Mouse (Mus musculus) megakaryocyte, adult 5-6 weeks (primary cell): Measurements from ENCODE around the gene Grin1. TPM values are rescaled to one million over a fixed set of nuclear protein-coding genes. Genes with fewer than 3 reads are reported as not detected.
"Not testable (repeated sequence)": the region's sequence is repeated elsewhere in the genome, so short reads cannot be mapped to it uniquely, and the experiment has no call there.

Experiments used
- ATAC-seq: 2 replicates; pipeline ENCODE4 v1.8.0; 2016; ENCODE audit warnings: mild to moderate bottlenecking, inconsistent platforms; ENCODE audit not compliant: poor library complexity, severe bottlenecking
- total RNA-seq, 2 experiments: library from RNA; stranded (forward) in 1 of 2; stranded (reverse) in 1 of 2; fragments of 153-499, 151-499 nt in 1 of 2; fragments of 221-1000, 200-1000 nt in 1 of 2; gene quantifications; 2 replicates each; pipeline versions ENCODE4 v1.2.3 to v1.2.4; 2015 to 2017

Gene Grin1
- total RNA-seq, 2 experiments from 2014 or later = not detected

- no peak for ATAC-seq
Observed at GRCm38 (mm10) chr2:25261870-25262269, 57.1 kb downstream of the Grin1 start.

GRCm38 (mm10) chr2:25258887-25259286 is 60.1 kb downstream of the Grin1 start:
- no peak for ATAC-seq

GRCm38 (mm10) chr2:25257250-25257649 is 61.7 kb downstream of the Grin1 start:
- ATAC-seq = not testable (repeated sequence)

- not testable (repeated sequence) for ATAC-seq
Observed at GRCm38 (mm10) chr2:25256443-25257109, 62.4 kb downstream of the Grin1 start.

- ATAC-seq = peak; percentile 97
Observed at GRCm38 (mm10) chr2:25255284-25255779, 63.7 kb downstream of the Grin1 start, which contains the start of gene Tmem203. TSS of gene Tmem203 (plus strand) at chr2:25255439.

- ATAC-seq = no peak
Observed at GRCm38 (mm10) chr2:25252331-25252730, 66.7 kb downstream of the Grin1 start.

GRCm38 (mm10) chr2:25246183-25247072 is 72.6 kb downstream of the Grin1 start, which contains the start of gene AL732309.1:
TSS of gene AL732309.1 (minus strand) at chr2:25246863.
- ATAC-seq = no peak

GRCm38 (mm10) chr2:25244144-25244543 is 74.8 kb downstream of the Grin1 start:
- ATAC-seq = no peak

GRCm38 (mm10) chr2:25243342-25243741 is 75.6 kb downstream of the Grin1 start:
- no peak for ATAC-seq

- no peak for ATAC-seq
Observed at GRCm38 (mm10) chr2:25242101-25242506, 76.9 kb downstream of the Grin1 start, which contains the start of the genes Rnf208 and Cysrt1. TSS of gene Rnf208 (plus strand) at chr2:25242255. TSS of gene Cysrt1 (minus strand) at chr2:25242452.

GRCm38 (mm10) chr2:25241438-25241775 is 77.6 kb downstream of the Grin1 start:
- no peak for ATAC-seq

Other genes starting within 250 kb of the Grin1 start
Only the 30 nearest of the 35 such genes appear.
- 1.1 TPM in 1 of 2 replicates, not detected in the other for gene Nrarp, start 138.4 kb downstream of the Grin1 start, total RNA-seq (2015)
- 0.22 and 0.28 TPM in 2 replicates for gene Nrarp, start 138.4 kb downstream of the Grin1 start, total RNA-seq (2017)
- gene Tor4a, start 122.3 kb downstream of the Grin1 start, total RNA-seq (2015) = 17.4 and 19.7 TPM in 2 replicates
- 25.1 and 29.6 TPM in 2 replicates for gene Tor4a, start 122.3 kb downstream of the Grin1 start, total RNA-seq (2017)
- gene Nelfb, start 107.7 kb downstream of the Grin1 start, total RNA-seq (2015) = 21.4 and 23.8 TPM in 2 replicates
- gene Nelfb, start 107.7 kb downstream of the Grin1 start, total RNA-seq (2017) = 30.1 and 36.5 TPM in 2 replicates
- gene Stpg3, start 104.5 kb downstream of the Grin1 start, total RNA-seq (2015) = not detected in 2 replicates
- not detected in 2 replicates for gene Stpg3, start 104.5 kb downstream of the Grin1 start, total RNA-seq (2017)
- gene Fam166a, start 100.4 kb downstream of the Grin1 start, total RNA-seq (2015) = 0.20 and 0.57 TPM in 2 replicates
- not detected in 2 replicates for gene Fam166a, start 100.4 kb downstream of the Grin1 start, total RNA-seq (2017)
- 269 and 285 TPM in 2 replicates for gene Tubb4b, start 94.5 kb downstream of the Grin1 start, total RNA-seq (2015)
- 371 and 385 TPM in 2 replicates for gene Tubb4b, start 94.5 kb downstream of the Grin1 start, total RNA-seq (2017)
- not detected in 2 replicates for gene Slc34a3, start 84.8 kb downstream of the Grin1 start, total RNA-seq (2015)
- not detected in 2 replicates for gene Slc34a3, start 84.8 kb downstream of the Grin1 start, total RNA-seq (2017)
- gene Rnf224, start 82.4 kb downstream of the Grin1 start, total RNA-seq (2015) = not detected in 2 replicates
- not detected in 2 replicates for gene Rnf224, start 82.4 kb downstream of the Grin1 start, total RNA-seq (2017)
- 0.14 TPM in 1 of 2 replicates, not detected in the other for gene Rnf208, start 76.9 kb downstream of the Grin1 start, total RNA-seq (2015)
- gene Rnf208, start 76.9 kb downstream of the Grin1 start, total RNA-seq (2017) = not detected in 2 replicates
- gene Cysrt1, start 76.7 kb downstream of the Grin1 start, total RNA-seq (2015) = not detected in 2 replicates
- not detected in 2 replicates for gene Cysrt1, start 76.7 kb downstream of the Grin1 start, total RNA-seq (2017)
- 4.7 TPM in 2 replicates for gene AL732309.1, start 72.3 kb downstream of the Grin1 start, total RNA-seq (2015)
- gene AL732309.1, start 72.3 kb downstream of the Grin1 start, total RNA-seq (2017) = 1.7 TPM in 1 of 2 replicates, not detected in the other
- gene Tmem203, start 63.7 kb downstream of the Grin1 start, total RNA-seq (2015) = 8.4 and 13.1 TPM in 2 replicates
- 7.4 and 10.9 TPM in 2 replicates for gene Tmem203, start 63.7 kb downstream of the Grin1 start, total RNA-seq (2017)
- gene Tprn, start 56.6 kb downstream of the Grin1 start, total RNA-seq (2015) = 7.5 and 10.5 TPM in 2 replicates
- gene Tprn, start 56.6 kb downstream of the Grin1 start, total RNA-seq (2017) = 5.2 and 6.0 TPM in 2 replicates
- 159 TPM in 2 replicates for gene Ssna1, start 46.7 kb downstream of the Grin1 start, total RNA-seq (2015)
- 61.1 and 86.0 TPM in 2 replicates for gene Ssna1, start 46.7 kb downstream of the Grin1 start, total RNA-seq (2017)
- gene Anapc2, start 46.7 kb downstream of the Grin1 start, total RNA-seq (2015) = 28.9 and 40.5 TPM in 2 replicates
- 25.1 and 32.1 TPM in 2 replicates for gene Anapc2, start 46.7 kb downstream of the Grin1 start, total RNA-seq (2017)
- gene Tmem210, start 31.0 kb downstream of the Grin1 start, total RNA-seq (2015) = not detected in 2 replicates
- gene Tmem210, start 31.0 kb downstream of the Grin1 start, total RNA-seq (2017) = not detected in 2 replicates
- gene Lrrc26, start 29.3 kb downstream of the Grin1 start, total RNA-seq (2015) = not detected in 2 replicates
- not detected in 2 replicates for gene Lrrc26, start 29.3 kb downstream of the Grin1 start, total RNA-seq (2017)
- gene Man1b1, start 13.2 kb upstream of the Grin1 start, total RNA-seq (2015) = 14.8 TPM in 2 replicates
- 36.8 and 40.8 TPM in 2 replicates for gene Man1b1, start 13.2 kb upstream of the Grin1 start, total RNA-seq (2017)
- 25.1 and 30.5 TPM in 2 replicates for gene Dpp7, start 37.2 kb upstream of the Grin1 start, total RNA-seq (2015)
- 27.8 and 50.7 TPM in 2 replicates for gene Dpp7, start 37.2 kb upstream of the Grin1 start, total RNA-seq (2017)
- 34.4 and 36.0 TPM in 2 replicates for gene Uap1l1, start 46.5 kb upstream of the Grin1 start, total RNA-seq (2015)
- 11.0 and 12.6 TPM in 2 replicates for gene Uap1l1, start 46.5 kb upstream of the Grin1 start, total RNA-seq (2017)
- gene Sapcd2, start 53.1 kb upstream of the Grin1 start, total RNA-seq (2015) = 4.9 and 5.5 TPM in 2 replicates
- gene Sapcd2, start 53.1 kb upstream of the Grin1 start, total RNA-seq (2017) = 3.6 and 4.6 TPM in 2 replicates
- gene Entpd2, start 76.7 kb upstream of the Grin1 start, total RNA-seq (2015) = not detected in 2 replicates
- gene Entpd2, start 76.7 kb upstream of the Grin1 start, total RNA-seq (2017) = not detected in 2 replicates
- not detected in 2 replicates for gene Npdc1, start 80.2 kb upstream of the Grin1 start, total RNA-seq (2015)
- gene Npdc1, start 80.2 kb upstream of the Grin1 start, total RNA-seq (2017) = not detected in 2 replicates
- 10.1 and 11.6 TPM in 2 replicates for gene Fut7, start 104.1 kb upstream of the Grin1 start, total RNA-seq (2015)
- gene Fut7, start 104.1 kb upstream of the Grin1 start, total RNA-seq (2017) = 20.4 and 21.5 TPM in 2 replicates
- 25.5 and 33.3 TPM in 2 replicates for gene Abca2, start 109.5 kb upstream of the Grin1 start, total RNA-seq (2015)
- 12.0 and 13.0 TPM in 2 replicates for gene Abca2, start 109.5 kb upstream of the Grin1 start, total RNA-seq (2017)
- gene Clic3, start 137.7 kb upstream of the Grin1 start, total RNA-seq (2015) = not detected in 2 replicates
- not detected in 2 replicates for gene Clic3, start 137.7 kb upstream of the Grin1 start, total RNA-seq (2017)
- gene Paxx, start 141.9 kb upstream of the Grin1 start, total RNA-seq (2015) = 36.3 and 36.5 TPM in 2 replicates
- 25.7 and 29.6 TPM in 2 replicates for gene Paxx, start 141.9 kb upstream of the Grin1 start, total RNA-seq (2017)
- not detected in 2 replicates for gene Ptgds, start 150.9 kb upstream of the Grin1 start, total RNA-seq (2015)
- gene Ptgds, start 150.9 kb upstream of the Grin1 start, total RNA-seq (2017) = not detected in 2 replicates
- gene Lcn12, start 174.7 kb upstream of the Grin1 start, total RNA-seq (2015) = not detected in 2 replicates
- gene Lcn12, start 174.7 kb upstream of the Grin1 start, total RNA-seq (2017) = not detected in 2 replicates
- 23.4 and 32.3 TPM in 2 replicates for gene Fbxw5, start 181.6 kb upstream of the Grin1 start, total RNA-seq (2015)
- gene Fbxw5, start 181.6 kb upstream of the Grin1 start, total RNA-seq (2017) = 15.5 and 19.8 TPM in 2 replicates